8 mouse cellular contexts compared by ENCODE assay signal in the genomic region with DNA sequence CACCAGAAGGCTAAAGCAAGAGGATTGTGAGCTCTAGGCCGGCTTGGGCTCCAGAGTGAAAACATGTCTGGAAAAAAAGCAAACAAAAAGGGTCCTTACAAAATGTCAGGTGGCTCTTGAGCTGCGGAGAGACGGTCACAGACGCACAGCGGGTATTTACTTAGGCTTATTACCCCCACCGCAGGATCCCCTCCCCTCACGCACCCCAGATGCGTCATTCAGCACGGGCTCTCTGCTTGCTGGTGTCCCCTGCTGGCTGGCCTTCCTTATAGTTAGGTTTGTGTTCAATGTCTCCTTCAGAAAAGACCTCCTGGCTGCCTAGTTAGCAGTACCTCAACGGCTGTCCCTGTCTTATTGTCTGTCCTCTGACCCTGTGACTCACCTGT. TPM values are rescaled to one million over a fixed set of nuclear protein-coding genes. Genes with fewer than 3 reads are reported as not detected.
DNase-seq lines count a peak whose midpoint lies in the region; ATAC-seq lines count a peak whose summit lies in the region.

No protein-coding gene starts in this region.

- peak overlapping the region; percentile 65; the same call in 1 of the 2 replicates for H3K9ac ChIP-seq in hindbrain, embryonic 12.5 days
- peak overlapping the region; percentile 75; the same call in 1 of the 2 replicates for H3K9ac ChIP-seq in lung, embryonic 15.5 days

- H3K27ac ChIP-seq in hindbrain, embryonic 12.5 days, result peak overlapping the region; percentile 75; the same call in 1 of the 2 replicates
- peak overlapping the region; percentile 86; the same call in 1 of the 2 replicates for H3K27ac ChIP-seq in lung, embryonic 15.5 days

- H3K9me3 ChIP-seq in hindbrain, embryonic 12.5 days (replicated peaks), result no peaks in the 10 kb centered on the region
- no peaks in the 10 kb centered on the region for H3K9me3 ChIP-seq in lung, embryonic 15.5 days

- peaks cover 17% of the 10 kb centered on the region for H3K27me3 ChIP-seq in hindbrain, embryonic 12.5 days
- peaks cover 9% of the 10 kb centered on the region for H3K27me3 ChIP-seq in lung, embryonic 15.5 days

- intact Hi-C loops in left cerebral cortex, postnatal 4 days (cut with DNase I), result no loop called here
- intact Hi-C loops in left cerebral cortex, postnatal 36 days (cut with DNase I), result no loop called here

- peaks cover 21% of the 10 kb centered on the region for H3K4me1 ChIP-seq in hindbrain, embryonic 12.5 days
- H3K4me1 ChIP-seq in lung, embryonic 15.5 days, result peaks cover 26% of the 10 kb centered on the region

- ATAC-seq in CD4-positive, CD25-positive, alpha-beta regulatory T cell, adult 4 months, result no peak
- ATAC-seq in hindbrain, embryonic 12.5 days (ENCODE audit: low FRiP score), result no peak
- peak; percentile 41; the same call in 1 of the 2 replicates for ATAC-seq in lung, embryonic 15.5 days (ENCODE audit: borderline replicate concordance, extremely low read depth, low FRiP score, low TSS enrichment)

- no peak overlapping the region for H3K4me3 ChIP-seq in hindbrain, embryonic 12.5 days
- peak overlapping the region; percentile 67 for H3K4me3 ChIP-seq in lung, embryonic 15.5 days

- peak; percentile 60 for DNase-seq in CD4-positive, CD25-positive, alpha-beta regulatory T cell, adult 2 months (ENCODE audit: low read depth, low spot score)
- peak; percentile 22 for DNase-seq in left cerebral cortex, postnatal 4 days
- DNase-seq in left cerebral cortex, postnatal 36 days (ENCODE audit: low spot score in 2 of 2), result no peak
- DNase-seq in right cerebral cortex, postnatal 10 days (ENCODE audit: low spot score in 2 of 2), result peak; percentile 51 to 57
- no peak for DNase-seq in testis, postnatal 10 days (ENCODE audit: low spot score)

- peak overlapping the region; percentile 75 for H3K4me2 ChIP-seq in hindbrain, embryonic 12.5 days (replicated peaks)
- H3K4me2 ChIP-seq in lung, embryonic 15.5 days, result peak overlapping the region; percentile 96

- 2% methylated on average over 10 of the region's 10 CpGs for WGBS in hindbrain, embryonic 12.5 days
- WGBS in lung, embryonic 15.5 days, result 2% methylated on average over 10 of the region's 10 CpGs

- no peaks in the 10 kb centered on the region for H3K36me3 ChIP-seq in hindbrain, embryonic 12.5 days
- no peaks in the 10 kb centered on the region for H3K36me3 ChIP-seq in lung, embryonic 15.5 days

RNA-seq across cellular contexts. Expression of a gene that starts 23.1 kb away (rescaled TPM):
- polyA plus RNA-seq in CD4-positive, CD25-positive, alpha-beta regulatory T cell, adult 4 months (2017; shearing (Covaris generic)), result 10 to 100 TPM in 1 of 2 experiments, 1 to 10 TPM in 1; 8.9 to 11.5 TPM
- 100 to 1,000 TPM; 398 to 418 TPM for total RNA-seq in left cerebral cortex, postnatal 4 days (2021)
- total RNA-seq in left cerebral cortex, postnatal 36 days (2021), result 100 to 1,000 TPM; 422 to 433 TPM
- polyA plus RNA-seq in hindbrain, embryonic 12.5 days (2016; fragmentation: Nextera tagmentation; extraction: Ambion mirVana), result 38.7 and 41.5 TPM in 2 replicates
- 18.6 and 19.7 TPM in 2 replicates for polyA plus RNA-seq in lung, embryonic 15.5 days (2015; fragmentation: Nextera tagmentation; extraction: Ambion mirVana)

Comparison
In these comparisons a context has a peak if more than half of its experiments do, and no peak if none do; other contexts are left out.
1. DNase-seq: peak in CD4-positive, CD25-positive, alpha-beta regulatory T cell, adult 2 months (single experiment), left cerebral cortex, postnatal 4 days (single experiment) and right cerebral cortex, postnatal 10 days (2 of 2); none in left cerebral cortex, postnatal 36 days (0 of 2) and testis, postnatal 10 days (single experiment).